Mouse (Mus musculus) ovary, postnatal 14 days (tissue): Measurements from ENCODE around the gene Runx2.

Experiments used
- DNase-seq: peaks from one replicate; pipeline ENCODE4 v3.0.0; 2022; ENCODE audit warnings: low spot score

Gene Runx2

DNA sequence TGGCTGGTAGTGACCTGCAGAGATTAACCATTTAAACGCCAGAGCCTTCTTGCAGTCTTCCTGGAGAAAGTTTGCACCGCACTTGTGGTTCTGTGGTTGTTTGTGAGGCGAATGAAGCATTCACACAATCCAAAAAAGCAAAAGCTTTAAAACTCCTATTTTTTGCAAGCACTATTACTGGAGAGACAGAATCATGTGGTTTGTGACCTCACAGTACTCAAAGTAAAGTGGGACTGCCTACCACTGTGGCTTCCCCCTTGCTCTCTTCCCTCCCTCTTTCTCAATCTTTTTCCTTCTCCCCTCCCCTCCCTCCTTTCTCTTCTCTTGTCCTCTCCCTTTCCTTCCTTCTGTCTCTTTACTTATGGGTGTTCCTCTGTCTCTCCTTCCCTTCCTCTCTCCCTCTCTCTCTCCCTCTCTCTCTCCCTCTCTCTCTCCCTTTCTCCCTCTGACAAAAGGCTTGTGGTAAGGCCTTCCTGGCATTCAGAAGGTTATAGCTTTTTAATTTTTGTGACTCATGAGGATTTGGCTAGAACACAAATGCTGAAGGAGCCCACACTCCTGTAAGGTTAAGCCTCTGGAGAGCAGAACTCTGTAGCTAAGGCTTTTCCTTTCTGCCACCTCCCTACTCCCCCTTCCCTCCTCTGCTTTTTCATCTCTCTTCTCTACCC is at the start of gene Runx2:
Runx2 (minus strand) TSS at position 290 of the 668 bp plus-strand sequence.
- DNase-seq = no peak

- DNase-seq = no peak
These were observed 48.6 kb upstream of the Runx2 start for GRCm38 (mm10) chr17:44863165-44863564.

- DNase-seq = no peak
These were observed 27.6 kb upstream of the Runx2 start for GRCm38 (mm10) chr17:44842184-44842583.

- DNase-seq = no peak
These were observed 16.6 kb upstream of the Runx2 start for GRCm38 (mm10) chr17:44831201-44831600.

DNA sequence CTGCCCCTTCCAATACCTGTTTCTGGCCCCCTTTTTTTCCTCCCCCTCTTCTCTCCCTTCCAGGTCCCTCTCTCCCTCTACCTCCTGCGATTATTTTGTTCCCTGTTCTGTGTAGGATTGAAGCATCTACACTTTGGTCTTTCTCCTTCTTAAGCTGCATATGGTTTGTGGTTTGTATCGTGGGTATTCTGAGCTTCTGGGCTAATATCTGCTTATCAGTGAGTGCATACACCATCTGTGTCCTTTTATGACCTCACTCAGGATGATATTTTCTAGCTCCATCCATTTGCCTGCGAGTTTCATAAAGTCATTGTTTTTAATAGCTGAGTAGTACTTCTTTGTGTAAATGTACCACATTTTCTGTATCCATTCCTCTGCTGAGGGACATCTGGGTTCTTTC is 15.0 kb upstream of the Runx2 start:
- DNase-seq = no peak

- no peak for DNase-seq
These were observed 13.4 kb upstream of the Runx2 start for GRCm38 (mm10) chr17:44827964-44828363.

GRCm38 (mm10) chr17:44827124-44827523 is 12.5 kb upstream of the Runx2 start:
- no peak for DNase-seq

DNA sequence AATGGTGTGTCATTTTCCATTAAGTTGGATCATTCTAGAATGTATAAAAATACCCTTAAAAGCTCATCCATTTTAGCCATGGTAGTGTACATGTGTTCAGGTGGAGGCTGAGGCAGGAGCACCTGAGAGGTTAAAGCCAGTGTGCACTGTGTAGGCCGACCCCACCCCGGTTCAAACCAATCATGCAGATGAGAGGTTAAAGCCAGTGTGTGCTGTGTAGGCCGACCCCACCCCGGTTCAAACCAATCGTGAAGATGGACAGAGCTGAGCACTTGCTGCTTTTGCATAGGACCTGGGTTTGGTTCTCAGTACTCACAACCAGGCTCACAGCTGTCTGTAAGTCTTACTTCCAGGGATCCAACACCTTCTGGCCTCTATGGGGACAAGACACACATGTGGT is 7.3 kb upstream of the Runx2 start:
- no peak for DNase-seq

DNA sequence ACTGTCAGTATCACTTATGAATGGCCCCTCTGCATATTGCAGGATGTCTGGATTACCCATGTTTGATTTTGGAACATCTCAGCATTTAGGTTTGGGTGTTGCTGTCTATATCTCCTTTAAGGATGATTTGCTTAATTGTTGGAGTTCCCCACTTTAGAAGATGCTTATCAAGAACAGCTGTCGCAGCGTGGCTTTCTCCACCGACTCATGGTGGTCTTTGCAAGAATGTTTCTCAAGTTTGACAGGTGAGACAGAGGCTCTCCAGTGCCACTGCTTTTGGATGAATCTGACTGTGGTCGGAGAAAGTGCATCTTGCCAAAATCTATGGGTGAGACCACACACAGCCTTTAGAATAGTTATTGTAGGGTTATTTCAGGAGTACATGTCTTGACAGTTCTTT is 5.2 kb upstream of the Runx2 start:
- DNase-seq = no peak

- no peak for DNase-seq
These were observed 4.2 kb upstream of the Runx2 start for GRCm38 (mm10) chr17:44818825-44819224.

DNA sequence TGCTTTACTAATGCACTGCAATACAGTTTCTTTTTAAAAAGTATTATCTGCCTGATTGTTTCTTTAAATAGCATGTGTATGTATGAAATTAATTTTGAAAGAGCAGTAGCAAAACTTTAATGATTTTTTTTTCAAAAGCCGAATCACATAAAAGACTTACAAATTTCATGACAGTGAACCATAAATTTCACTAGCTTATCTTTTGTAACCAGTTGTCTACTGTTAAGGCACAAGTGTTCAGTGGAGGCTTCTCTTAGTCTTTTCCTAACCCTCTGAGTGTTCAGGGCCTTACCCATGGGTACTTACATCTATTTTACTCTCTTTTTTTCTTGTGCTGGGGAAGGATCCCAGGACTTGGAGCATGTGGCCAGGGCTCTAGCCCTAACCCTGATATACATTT is 7.6 kb downstream of the Runx2 start:
- DNase-seq = no peak

DNA sequence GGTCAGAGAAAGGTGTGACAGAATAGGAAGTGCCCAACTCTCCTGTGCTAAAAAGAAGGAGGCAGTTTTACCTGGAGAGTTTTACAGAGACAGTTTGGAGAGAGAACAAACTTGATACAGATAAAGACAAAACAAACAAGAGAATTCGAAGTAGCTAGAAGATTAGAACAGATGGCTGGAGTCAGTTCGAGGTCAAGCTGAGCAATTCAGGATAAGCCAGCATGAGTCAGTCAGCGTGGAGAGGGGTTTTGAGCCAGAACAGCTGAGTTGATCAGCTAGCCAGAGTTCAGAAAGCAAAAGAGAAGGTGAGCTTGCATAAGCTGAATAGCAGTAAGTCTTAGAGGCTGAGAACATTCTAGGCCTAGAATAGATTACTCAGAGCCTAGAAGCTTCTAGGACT is 17.3 kb downstream of the Runx2 start:
- no peak for DNase-seq

GRCm38 (mm10) chr17:44792218-44792917 is 22.2 kb downstream of the Runx2 start:
- DNase-seq = no peak

GRCm38 (mm10) chr17:44788982-44789747 is 25.4 kb downstream of the Runx2 start:
- DNase-seq = no peak

DNA sequence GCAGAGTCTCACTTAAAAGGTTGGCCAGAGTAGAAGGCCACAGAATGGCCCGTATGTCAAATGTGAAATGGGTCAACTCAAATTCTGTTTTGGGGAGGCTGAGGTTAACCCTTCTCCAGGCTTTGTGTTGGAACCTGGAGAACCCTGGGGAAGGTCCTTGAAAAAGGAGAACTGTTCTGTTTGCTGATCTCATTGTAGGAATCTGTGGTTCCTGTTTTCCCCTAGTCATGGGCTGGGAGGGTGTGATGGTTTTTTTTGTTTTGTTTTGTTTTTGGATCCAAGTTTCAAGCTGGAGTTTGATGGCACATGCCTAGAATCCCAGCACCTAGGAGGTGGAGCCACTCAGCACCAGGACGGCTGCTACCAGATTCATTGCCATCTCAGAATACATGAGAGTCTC is 31.5 kb downstream of the Runx2 start:
- no peak for DNase-seq

DNA sequence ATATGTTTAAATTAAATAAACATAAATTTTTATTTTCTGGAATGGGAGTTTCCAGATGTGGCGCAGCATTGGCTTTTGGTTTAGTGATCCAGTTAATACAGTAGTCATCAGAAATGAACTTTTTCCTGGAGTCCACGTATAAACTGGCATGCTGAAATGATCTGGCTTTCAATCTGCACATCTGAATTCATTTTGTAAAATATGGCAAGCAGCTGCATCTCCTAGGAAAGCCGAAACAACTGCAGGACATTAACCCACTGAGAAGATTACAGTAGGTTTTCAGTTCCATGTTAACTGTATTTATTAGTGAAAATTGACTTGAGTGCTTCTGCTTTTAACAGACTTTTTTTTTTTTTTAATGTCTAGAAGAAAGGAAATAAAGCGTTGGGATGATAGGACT is 32.2 kb downstream of the Runx2 start:
- no peak for DNase-seq

DNA sequence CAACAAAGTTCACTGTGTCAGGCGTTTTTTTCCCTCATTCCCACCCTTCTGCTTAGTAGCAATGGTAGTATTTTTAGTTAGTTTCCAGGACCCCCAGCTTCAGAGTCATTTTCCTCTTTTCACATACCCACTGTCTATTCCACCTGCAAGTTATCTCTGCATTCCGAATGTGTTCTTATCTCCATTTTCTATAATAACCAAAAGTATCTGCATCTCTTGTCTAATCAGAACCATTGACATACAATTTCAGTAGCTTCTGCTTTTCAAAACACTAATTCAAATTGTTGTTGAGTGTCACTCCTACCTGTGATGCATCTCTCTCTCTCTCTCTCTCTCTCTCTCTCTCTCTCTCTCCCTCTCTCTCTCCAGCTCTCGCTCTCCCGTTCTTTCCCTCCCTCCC is 34.2 kb downstream of the Runx2 start:
- no peak for DNase-seq

DNA sequence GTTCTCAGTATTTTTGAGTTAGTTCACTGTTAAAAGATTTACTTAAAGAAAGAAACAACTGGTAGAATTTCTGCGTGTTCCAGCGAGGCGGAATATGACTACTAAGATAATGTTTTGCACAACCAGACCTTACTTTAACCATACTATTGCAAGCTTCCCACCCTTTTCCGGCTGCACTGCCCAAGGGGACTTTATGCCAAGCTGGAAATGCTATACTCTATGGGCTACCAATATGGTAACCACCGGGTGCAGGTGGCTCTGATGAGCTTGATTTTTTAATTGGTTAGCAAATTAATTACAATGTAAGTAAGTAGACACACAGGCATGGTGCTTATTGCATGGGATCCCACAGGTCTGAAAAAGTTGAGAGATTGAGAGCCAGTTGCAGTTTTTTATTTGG is 36.5 kb downstream of the Runx2 start:
- no peak for DNase-seq

GRCm38 (mm10) chr17:44777337-44777804 is 37.2 kb downstream of the Runx2 start:
- DNase-seq = peak; percentile 65

DNA sequence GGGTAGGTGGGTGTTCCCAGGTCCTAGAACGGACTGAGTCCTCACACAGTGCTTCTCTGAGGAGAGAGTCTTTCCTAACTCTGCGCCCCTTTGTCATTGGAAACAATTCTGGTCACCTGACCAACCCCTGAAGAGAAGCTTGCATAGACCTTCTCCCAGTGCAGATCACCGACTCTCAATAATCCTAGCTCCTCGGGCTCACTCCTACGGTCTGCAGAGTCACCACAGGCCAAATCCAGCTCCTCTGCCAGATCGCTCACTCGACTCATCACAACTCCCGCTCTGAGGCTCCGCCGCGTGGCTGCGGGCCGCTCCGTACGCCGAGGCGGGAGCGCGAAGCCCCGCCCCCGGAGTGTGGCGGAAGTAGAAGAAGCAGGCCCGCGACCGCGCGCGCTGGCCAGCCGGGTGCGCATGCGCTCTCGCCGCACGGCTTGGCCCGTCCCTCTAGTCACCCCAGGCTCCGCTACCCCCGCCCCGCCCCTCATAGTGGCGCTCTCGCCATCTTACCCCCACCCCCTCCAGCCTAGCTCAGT is 37.8 kb downstream of the Runx2 start, which contains the start of gene Supt3:
Supt3 (plus strand) TSS at position 415 of the 533 bp plus-strand sequence.
- DNase-seq = peak; percentile 96

DNA sequence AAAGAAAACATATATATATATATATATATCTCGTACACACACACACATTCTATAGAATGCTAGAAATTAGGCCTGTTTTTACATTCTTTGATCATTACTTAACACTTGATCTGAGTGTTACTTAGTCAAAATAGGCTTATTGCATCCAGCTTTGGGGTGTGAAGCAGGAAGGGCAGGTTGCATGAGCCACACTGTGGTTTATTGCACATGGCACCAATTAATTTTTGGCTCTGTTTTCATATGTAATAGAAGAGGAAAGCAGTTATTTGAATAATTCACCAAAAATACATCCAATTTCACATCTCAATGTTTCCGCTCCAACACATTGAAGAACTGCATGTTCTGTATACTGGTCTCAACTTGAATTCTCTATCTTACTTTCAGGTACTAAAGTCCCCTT is 42.0 kb downstream of the Runx2 start:
- DNase-seq = no peak

GRCm38 (mm10) chr17:44770871-44771270 is 43.7 kb downstream of the Runx2 start:
- no peak for DNase-seq

DNA sequence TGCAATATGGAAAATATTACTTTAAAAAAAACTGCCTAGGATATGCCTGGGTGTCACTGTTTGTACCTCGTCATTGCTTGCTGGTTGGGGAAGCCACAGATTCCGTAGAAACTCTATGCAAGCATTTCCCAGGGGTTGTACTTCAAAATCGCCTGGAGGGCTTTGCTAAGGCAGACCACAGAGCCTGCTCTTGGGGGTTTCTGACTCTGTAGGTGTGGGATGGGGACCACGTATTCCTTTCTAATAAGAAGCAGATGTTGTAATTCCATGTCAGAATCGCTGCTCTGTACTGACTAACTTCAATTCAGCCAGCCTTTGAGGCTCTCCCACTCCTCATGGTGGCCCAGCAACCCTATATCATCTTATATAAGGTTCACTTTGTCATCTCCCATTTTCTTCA is 46.1 kb downstream of the Runx2 start:
- no peak for DNase-seq
